Mouse (Mus musculus) neural tube, embryonic 11.5 days (tissue): ENCODE measurements at regions not wholly inside any gene's neighbourhood (a gene's known extent, or its start where the extent isn't known, plus 50 kb on each side); places are given as distances from the start of the nearest gene placed in this dataset.

ENCODE experiments used
- ATAC-seq: fragments of 200-750 bp; cut with Nextera tagmentation; 2 replicates; pipeline ENCODE4 v1.8.0; 2017; ENCODE audit warnings: moderate number of reproducible peaks, mild to moderate bottlenecking, moderate TSS enrichment, moderate library complexity; ENCODE audit not compliant: insufficient read depth, low FRiP score, low TSS enrichment
- DNase-seq: peaks from one replicate; pipeline ENCODE4 v3.0.0-alpha.2; 2015; ENCODE audit warnings: low spot score
- H3K27ac ChIP-seq: fragments of 300-500 bp; sonication (generic); 2 replicates; pipeline ENCODE4 v1.5.1; 2014; ENCODE audit warnings: low read depth, mild to moderate bottlenecking, low read length
- H3K27me3 ChIP-seq: fragments of 300-500 bp; sonication (generic); 2 replicates; pipeline ENCODE4 v1.6.1; 2014; ENCODE audit warnings: mild to moderate bottlenecking, low read length, mixed read lengths; ENCODE audit not compliant: control insufficient read depth, insufficient read depth
- H3K36me3 ChIP-seq: fragments of 300-500 bp; sonication (generic); 2 replicates; pipeline ENCODE4 v1.6.1; 2014; ENCODE audit warnings: mild to moderate bottlenecking, low read length, moderate library complexity, mixed read lengths; ENCODE audit not compliant: control insufficient read depth, insufficient read depth
- H3K4me1 ChIP-seq: fragments of 300-500 bp; sonication (generic); 2 replicates; pipeline ENCODE4 v1.6.1; 2014; ENCODE audit warnings: low read length, mixed read lengths; ENCODE audit not compliant: control insufficient read depth, insufficient read depth
- H3K4me2 ChIP-seq: fragments of 300-500 bp; sonication (generic); 2 replicates; pipeline ENCODE4 v1.6.1; 2014; ENCODE audit warnings: low read depth, mild to moderate bottlenecking, moderate library complexity
- H3K4me3 ChIP-seq: fragments of 300-500 bp; sonication (generic); 2 replicates; pipeline ENCODE4 v1.5.1; 2014; ENCODE audit warnings: low read depth, low read length
- H3K9ac ChIP-seq: fragments of 300-500 bp; sonication (generic); 2 replicates; pipeline ENCODE4 v1.6.1; 2014; ENCODE audit warnings: mild to moderate bottlenecking, low read length
- H3K9me3 ChIP-seq: fragments of 300-500 bp; sonication (generic); 2 replicates; pipeline ENCODE4 v1.6.1; 2016; ENCODE audit warnings: low read length; ENCODE audit not compliant: control insufficient read depth
- WGBS: fragments of 180-500 bp; shearing (Covaris S2); extraction: QIAGEN DNeasy Blood & Tissue Kit; methylation state at CpG from one replicate; pipeline ENCODE4 v1.1.7; 2014; 5-methylcytosine and 5-hydroxymethylcytosine counted together

- WGBS, result 83% methylated on average over 7 of the region's 7 CpGs
- no peak for ATAC-seq
- no peak overlapping the region for H3K27ac ChIP-seq
Measured at GRCm38 (mm10) chr7:68907867-68908266, 158.8 kb upstream of the Arrdc4 start.

GRCm38 (mm10) chr7:68906771-68907395, 157.8 kb upstream of the Arrdc4 start:
- WGBS, result 80% methylated on average over 8 of the region's 8 CpGs
- no peak overlapping the region for H3K9ac ChIP-seq
- no peak for DNase-seq
- H3K4me2 ChIP-seq, result no peak overlapping the region
- ATAC-seq, result no peak
- H3K36me3 ChIP-seq, result no peaks in the 10 kb centered on the region
- no peaks in the 10 kb centered on the region for H3K27me3 ChIP-seq
- H3K4me1 ChIP-seq, result no peaks in the 10 kb centered on the region
- no peaks in the 10 kb centered on the region for H3K9me3 ChIP-seq
- no peak overlapping the region for H3K27ac ChIP-seq
- H3K4me3 ChIP-seq, result no peak overlapping the region

More at GRCm38 (mm10) chr7:68907867-68908266, 158.8 kb upstream of the Arrdc4 start:
- Histone ChIP-seq H3K36me3 (no peaks in the 10 kb centered on the region), H3K9me3 (no peaks in the 10 kb centered on the region), H3K4me1 (no peaks in the 10 kb centered on the region), H3K4me3 (no peak overlapping the region), H3K4me2 (no peak overlapping the region), H3K27me3 (no peaks in the 10 kb centered on the region), H3K9ac (no peak overlapping the region)
- DNase-seq, result no peak

DNA sequence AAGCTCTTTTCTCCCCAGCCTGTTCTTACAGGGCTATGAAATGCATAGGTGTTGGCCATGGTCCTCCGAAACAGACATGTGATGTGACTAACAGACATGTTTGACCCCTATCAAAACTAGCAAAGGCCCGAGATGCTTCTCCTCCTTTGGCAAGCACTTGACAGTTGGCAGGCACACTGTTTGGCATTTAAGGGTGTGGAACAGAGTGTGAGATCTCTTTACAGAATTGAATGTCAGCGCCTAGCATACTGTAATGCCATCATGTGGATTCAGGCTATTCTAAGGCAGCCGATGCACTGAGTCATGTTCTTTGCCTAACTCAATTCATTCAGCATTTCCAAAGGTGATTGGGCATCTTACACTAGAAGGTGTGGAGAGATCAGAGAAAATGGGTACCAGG, 156.8 kb upstream of the Arrdc4 start:
- Histone ChIP-seq H3K4me2 (no peak overlapping the region), H3K27me3 (no peaks in the 10 kb centered on the region), H3K9me3 (no peaks in the 10 kb centered on the region), H3K27ac (no peak overlapping the region), H3K36me3 (no peaks in the 10 kb centered on the region), H3K4me1 (no peaks in the 10 kb centered on the region), H3K9ac (no peak overlapping the region), H3K4me3 (no peak overlapping the region)
- 93% methylated on average over 4 of the region's 4 CpGs for WGBS
- DNase-seq (no peak), ATAC-seq (no peak)

DNA sequence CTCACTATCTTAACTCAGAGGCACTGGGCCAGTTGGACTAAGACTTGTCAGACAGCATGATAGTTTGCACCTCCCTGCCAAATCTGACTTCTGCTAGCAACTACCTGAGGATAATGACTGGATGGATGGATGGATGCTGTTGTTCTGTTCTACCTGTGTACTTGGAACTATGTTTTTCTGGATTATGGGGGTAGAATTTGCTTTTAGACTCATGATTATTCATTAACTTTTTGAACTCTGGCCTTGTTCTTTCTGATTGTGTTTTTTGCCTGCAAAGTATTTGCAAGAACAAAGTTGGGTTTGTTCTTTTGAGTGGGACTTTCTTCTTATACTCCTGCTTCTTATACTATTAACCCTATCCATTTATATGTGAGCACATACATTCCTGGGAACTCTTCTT, 137.1 kb upstream of the Arrdc4 start:
- H3K9me3 ChIP-seq, result no peaks in the 10 kb centered on the region
- H3K9ac ChIP-seq, result no peak overlapping the region
- no peak for ATAC-seq
- no peak overlapping the region for H3K4me2 ChIP-seq
- no peaks in the 10 kb centered on the region for H3K36me3 ChIP-seq
- DNase-seq, result no peak
- H3K27me3 ChIP-seq, result no peaks in the 10 kb centered on the region
- no peaks in the 10 kb centered on the region for H3K4me1 ChIP-seq
- no peak overlapping the region for H3K4me3 ChIP-seq
- H3K27ac ChIP-seq, result no peak overlapping the region

- H3K36me3 ChIP-seq, result no peaks in the 10 kb centered on the region
- DNase-seq (no peak), ATAC-seq (no peak)
- no peak overlapping the region for H3K27ac ChIP-seq
- no peak overlapping the region for H3K4me2 ChIP-seq
- WGBS, result 56% methylated on average over 5 of the region's 5 CpGs
- H3K9me3 ChIP-seq, result no peaks in the 10 kb centered on the region
- no peaks in the 10 kb centered on the region for H3K27me3 ChIP-seq
- H3K9ac ChIP-seq, result no peak overlapping the region
- H3K4me3 ChIP-seq, result no peak overlapping the region
- H3K4me1 ChIP-seq, result no peaks in the 10 kb centered on the region
Measured at GRCm38 (mm10) chr7:68873008-68873407, 124.0 kb upstream of the Arrdc4 start.

GRCm38 (mm10) chr7:68864322-68865031, 115.4 kb upstream of the Arrdc4 start:
- H3K4me2 ChIP-seq, result no peak overlapping the region
- WGBS, result 48% methylated on average over 7 of the region's 7 CpGs
- H3K9me3 ChIP-seq, result no peaks in the 10 kb centered on the region
- no peaks in the 10 kb centered on the region for H3K36me3 ChIP-seq
- ATAC-seq (no peak), DNase-seq (no peak)
- no peak overlapping the region for H3K9ac ChIP-seq
- H3K4me3 ChIP-seq, result no peak overlapping the region
- H3K27ac ChIP-seq, result no peak overlapping the region
- no peaks in the 10 kb centered on the region for H3K4me1 ChIP-seq
- H3K27me3 ChIP-seq, result no peaks in the 10 kb centered on the region

DNA sequence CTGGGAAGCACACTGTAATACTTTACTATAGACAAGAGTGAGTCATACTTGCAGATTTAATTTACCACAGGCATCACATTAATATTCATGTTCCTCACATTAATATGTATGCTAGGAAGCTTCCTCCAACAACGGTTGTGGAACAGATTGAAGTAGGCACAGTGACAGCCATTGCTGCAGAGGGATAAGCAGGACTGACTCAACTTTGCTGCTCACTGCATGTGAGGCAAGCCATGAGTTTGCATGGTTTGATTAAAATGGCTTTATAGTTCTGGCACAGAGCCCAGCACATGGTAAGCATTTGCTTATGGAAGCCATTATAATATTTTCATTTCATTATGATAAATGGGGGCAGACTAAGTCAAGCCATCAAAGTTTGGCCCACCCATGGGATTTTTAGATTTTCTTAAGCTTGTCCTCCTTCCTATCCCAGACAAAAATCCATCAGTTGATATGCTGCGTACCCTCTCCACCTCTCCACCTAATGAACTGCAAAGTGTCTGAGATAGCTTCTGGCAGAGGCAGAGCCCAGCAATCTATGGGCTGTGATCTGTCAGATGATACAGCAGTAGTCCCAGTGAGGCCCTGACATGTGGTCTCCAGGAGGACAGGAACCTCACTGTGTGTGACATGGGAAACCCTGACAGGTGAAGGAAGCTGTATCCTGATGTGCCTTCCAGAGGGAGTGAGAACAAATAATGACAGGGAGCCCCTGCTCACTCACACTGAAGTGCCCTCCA, 109.6 kb upstream of the Arrdc4 start:
- Histone ChIP-seq H3K4me2 (no peak overlapping the region), H3K36me3 (no peaks in the 10 kb centered on the region), H3K27ac (no peak overlapping the region), H3K27me3 (no peaks in the 10 kb centered on the region), H3K9me3 (no peaks in the 10 kb centered on the region), H3K4me3 (no peak overlapping the region), H3K4me1 (no peaks in the 10 kb centered on the region), H3K9ac (no peak overlapping the region)
- WGBS, result 66% methylated on average over 2 of the region's 2 CpGs
- no peak for ATAC-seq
- no peak for DNase-seq

DNA sequence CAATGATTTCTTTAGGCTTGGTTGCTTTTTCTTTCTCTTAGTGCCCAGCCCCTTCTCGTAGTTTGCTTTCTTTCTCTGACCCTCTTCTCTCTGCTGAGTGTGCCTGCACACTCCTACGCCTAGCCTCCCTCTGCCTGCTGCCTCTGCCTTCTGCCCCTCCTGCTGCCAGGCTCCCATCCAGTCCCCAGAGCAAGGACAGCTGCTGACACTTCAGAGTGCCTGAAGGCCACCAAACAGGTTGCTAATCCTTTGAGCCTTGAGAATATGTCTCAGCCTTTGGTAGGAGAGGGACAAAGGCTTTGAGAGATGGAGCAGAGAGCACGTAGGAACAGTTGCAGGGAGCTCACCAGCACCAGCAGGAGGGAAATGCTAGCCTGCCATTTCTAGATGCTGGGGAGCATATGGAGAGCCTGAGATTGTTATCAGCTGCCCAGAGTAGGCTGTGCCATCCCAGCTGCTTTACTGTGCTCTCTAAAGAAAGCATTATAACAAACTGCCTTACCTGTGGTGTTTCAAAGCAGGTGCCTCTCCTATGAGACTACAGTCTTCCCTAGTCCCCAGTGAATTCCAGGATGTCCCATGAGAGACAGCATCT, 103.0 kb upstream of the Arrdc4 start:
- Histone ChIP-seq H3K9ac (no peak overlapping the region), H3K4me1 (no peaks in the 10 kb centered on the region), H3K36me3 (no peaks in the 10 kb centered on the region), H3K27me3 (no peaks in the 10 kb centered on the region), H3K27ac (no peak overlapping the region), H3K4me2 (no peak overlapping the region), H3K4me3 (no peak overlapping the region), H3K9me3 (no peaks in the 10 kb centered on the region)
- DNase-seq (no peak), ATAC-seq (no peak)
- 64% methylated on average over 3 of the region's 3 CpGs for WGBS
